Mouse (Mus musculus) layer of hippocampus, adult 2 months (tissue): ENCODE measurements at regions not wholly inside any gene's neighbourhood (a gene's known extent, or its start where the extent isn't known, plus 50 kb on each side); places are given as distances from the start of the nearest gene placed in this dataset.
A peak's percentile ranks its signal among the peaks of the same experiment; 100 is the strongest.

Experiments used
- DNase-seq, 2 experiments: peaks; one replicate each; pipeline ENCODE4 v3.0.0; 2022; ENCODE audit warnings: low spot score in 2 of 2
- H3K27ac ChIP-seq: fragments of 200-600 bp; 2 replicates; pipeline ENCODE4 v1.8.1; 2022
- H3K4me3 ChIP-seq: fragments of 200-600 bp; 2 replicates; pipeline ENCODE4 v1.8.1; 2022; ENCODE audit warnings: mild to moderate bottlenecking
- CTCF ChIP-seq: fragments of 200-600 bp; conservative IDR thresholded peaks from 2 replicates; pipeline ENCODE4 v1.8.1; 2022; ENCODE audit warnings: antibody characterized with exemption, mild to moderate bottlenecking, moderate library complexity

DNA sequence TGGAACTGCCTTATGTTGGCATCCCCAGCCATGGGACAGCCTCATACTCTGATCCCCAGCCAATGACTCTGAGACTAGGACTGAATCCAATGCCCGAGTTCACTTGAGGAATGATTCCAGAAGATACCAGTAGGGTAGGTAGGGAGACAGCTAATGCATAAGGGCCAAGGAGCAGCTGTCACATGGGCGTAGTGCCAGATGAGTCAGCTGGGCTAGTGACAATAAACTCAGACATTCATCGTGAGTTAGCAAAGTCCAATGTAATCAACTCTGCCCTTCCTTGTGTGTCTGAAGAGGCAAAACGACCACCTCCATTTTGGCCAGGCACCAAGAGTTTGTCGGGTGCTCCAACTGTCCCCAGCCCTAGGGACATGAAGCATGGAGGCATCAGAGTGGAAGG is 98.5 kb upstream of the Ctnnb1 start:
- no peak overlapping the region for H3K4me3 ChIP-seq
- DNase-seq: peak in 1 of 2 experiments; percentile 59
- H3K27ac ChIP-seq: no peak overlapping the region
- no peak for TF ChIP-seq CTCF

GRCm38 (mm10) chr9:120834166-120834565 is 94.8 kb upstream of the Ctnnb1 start:
- no peak for TF ChIP-seq CTCF
- Histone ChIP-seq H3K27ac (no peak overlapping the region), H3K4me3 (no peak overlapping the region)
- no peak for DNase-seq

- TF ChIP-seq CTCF: no peak
- no peak overlapping the region for H3K4me3 ChIP-seq
- no peak overlapping the region for H3K27ac ChIP-seq
- DNase-seq: no peak
These were observed 93.4 kb upstream of the Ctnnb1 start for GRCm38 (mm10) chr9:120835621-120836020.

GRCm38 (mm10) chr9:120837431-120838150 is 91.4 kb upstream of the Ctnnb1 start:
- no peak for TF ChIP-seq CTCF
- Histone ChIP-seq H3K27ac (no peak overlapping the region), H3K4me3 (no peak overlapping the region)
- no peak for DNase-seq

DNA sequence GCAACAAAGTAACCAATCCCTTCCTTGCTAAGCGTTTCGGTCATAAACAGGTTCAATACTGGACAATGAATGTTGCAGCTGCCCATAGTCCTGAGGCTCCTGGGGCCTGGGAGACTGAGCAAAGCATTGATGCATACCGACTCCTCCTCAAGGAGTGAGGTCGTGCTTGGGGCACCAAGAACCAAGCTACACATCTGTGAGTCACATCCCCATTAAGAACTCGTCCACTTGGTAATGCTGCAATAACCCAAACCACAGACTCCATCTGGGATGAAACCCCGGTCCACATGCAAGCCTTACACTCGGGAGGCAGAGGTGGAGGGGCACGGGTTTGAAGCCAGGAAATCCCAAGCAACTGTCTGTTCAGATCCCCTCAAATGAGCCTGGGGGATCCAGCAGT is 85.3 kb upstream of the Ctnnb1 start:
- TF ChIP-seq CTCF: no peak
- H3K27ac ChIP-seq: no peak overlapping the region
- DNase-seq: no peak
- no peak overlapping the region for H3K4me3 ChIP-seq

DNA sequence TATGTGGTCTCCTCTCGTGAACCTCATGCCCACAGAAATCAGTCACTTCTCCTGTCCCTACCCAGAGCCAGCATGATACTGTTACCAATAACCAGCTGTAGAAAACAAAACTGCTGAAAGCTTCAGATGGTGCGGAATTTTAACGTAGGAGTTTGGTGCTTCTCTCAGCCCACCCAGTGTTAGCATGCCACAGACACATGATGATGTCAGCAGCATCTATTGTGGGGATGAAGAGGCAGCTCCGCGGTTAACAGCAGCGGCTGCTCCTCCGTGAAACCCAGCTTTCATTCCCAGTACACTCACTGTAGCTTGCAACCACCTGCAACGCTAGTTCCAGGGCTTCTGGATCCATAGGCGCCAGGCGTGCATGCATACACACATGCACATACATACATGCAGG is 83.5 kb upstream of the Ctnnb1 start:
- TF ChIP-seq CTCF: no peak
- peak overlapping the region; percentile 75 for H3K27ac ChIP-seq
- no peak overlapping the region for H3K4me3 ChIP-seq
- peak; percentile 42 to 66 for DNase-seq

- no peak for TF ChIP-seq CTCF
- no peak for DNase-seq
- Histone ChIP-seq H3K27ac (peak overlapping the region; percentile 54; the same call in 1 of the 2 replicates), H3K4me3 (no peak overlapping the region)
These were observed 81.4 kb upstream of the Ctnnb1 start for GRCm38 (mm10) chr9:120847649-120848048.

DNA sequence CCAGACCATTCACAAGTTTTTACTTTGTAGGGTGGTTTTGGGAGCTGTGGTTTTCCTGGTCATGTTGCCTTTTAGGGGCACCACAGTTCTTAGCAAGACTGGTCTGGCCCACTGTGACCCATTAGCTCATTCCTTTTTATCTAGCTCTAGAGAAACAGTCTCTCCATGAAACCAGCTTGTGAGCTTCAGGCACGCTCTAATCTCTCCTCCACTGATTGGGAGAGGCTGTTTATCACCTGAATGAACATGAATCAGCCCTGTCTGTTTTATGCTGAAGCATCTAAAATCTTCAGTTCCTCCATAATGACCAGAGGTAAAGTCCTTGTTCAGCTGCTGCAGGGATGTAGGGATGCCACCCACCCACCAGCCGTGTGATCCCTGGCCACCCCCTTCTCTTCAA is 80.1 kb upstream of the Ctnnb1 start:
- no peak overlapping the region for H3K4me3 ChIP-seq
- H3K27ac ChIP-seq: no peak overlapping the region
- TF ChIP-seq CTCF: no peak
- no peak for DNase-seq

GRCm38 (mm10) chr9:120850092-120850491 is 78.9 kb upstream of the Ctnnb1 start:
- no peak for DNase-seq
- H3K4me3 ChIP-seq: no peak overlapping the region
- no peak for TF ChIP-seq CTCF
- H3K27ac ChIP-seq: no peak overlapping the region

- Histone ChIP-seq H3K27ac (peak overlapping the region; percentile 83), H3K4me3 (no peak overlapping the region)
- no peak for DNase-seq
- no peak for TF ChIP-seq CTCF
These were observed 77.1 kb upstream of the Ctnnb1 start for GRCm38 (mm10) chr9:120851914-120852313.

DNA sequence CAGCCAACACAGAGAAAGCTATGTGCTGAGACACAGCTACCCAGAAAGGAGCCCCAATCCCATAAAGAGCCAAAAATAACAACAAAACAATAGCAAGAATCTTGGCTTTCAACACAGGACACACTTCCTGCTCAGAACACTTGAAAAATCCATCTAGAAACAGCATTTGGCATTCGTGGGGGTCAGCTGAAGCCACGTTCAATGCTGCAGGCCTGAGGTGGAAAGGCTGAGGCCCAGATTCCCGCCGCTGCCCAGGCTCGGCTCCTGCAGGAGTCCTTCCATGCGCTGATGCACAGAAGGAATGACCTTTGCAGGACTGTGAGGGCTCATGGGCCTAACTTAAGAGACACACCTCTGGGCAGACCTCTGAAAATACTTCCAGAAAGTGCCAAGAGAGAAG is 76.4 kb upstream of the Ctnnb1 start:
- DNase-seq: no peak
- H3K4me3 ChIP-seq: no peak overlapping the region
- TF ChIP-seq CTCF: no peak
- peak overlapping the region; percentile 83 for H3K27ac ChIP-seq

DNA sequence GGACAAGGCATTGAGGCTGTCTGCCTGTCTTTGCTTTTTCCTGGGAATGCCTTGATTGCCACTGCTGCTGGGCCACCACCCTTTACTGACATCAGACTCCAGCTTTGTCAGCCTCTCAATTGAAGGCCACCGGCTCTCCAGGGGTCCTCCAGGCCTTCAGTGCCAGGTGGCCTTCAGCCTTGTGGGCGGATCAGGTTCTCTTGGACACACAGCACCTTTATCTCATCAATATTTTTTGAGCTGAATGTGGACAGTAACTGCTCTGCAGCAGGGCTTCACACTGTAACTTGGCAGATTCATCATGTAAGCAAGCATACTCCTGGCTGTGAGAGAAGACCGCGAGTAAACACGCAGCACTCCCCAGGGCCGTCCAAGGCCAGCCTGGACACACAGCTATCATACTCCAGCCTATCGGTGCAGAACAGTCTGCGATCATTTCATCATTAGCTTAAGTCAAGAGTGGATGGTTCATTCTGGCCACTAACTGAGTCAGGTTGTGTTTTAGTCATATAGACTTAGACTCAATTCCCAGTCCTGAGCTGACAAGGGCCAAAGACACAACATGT is 75.9 kb upstream of the Ctnnb1 start:
- peak overlapping the region; percentile 83 for H3K27ac ChIP-seq
- TF ChIP-seq CTCF: no peak
- no peak for DNase-seq
- no peak overlapping the region for H3K4me3 ChIP-seq

GRCm38 (mm10) chr9:120854351-120854750 is 74.7 kb upstream of the Ctnnb1 start:
- Histone ChIP-seq H3K4me3 (no peak overlapping the region), H3K27ac (peak overlapping the region; percentile 83)
- DNase-seq: no peak
- TF ChIP-seq CTCF: no peak
